Mouse (Mus musculus): Measurements from ENCODE around the gene Rab33a.
A peak's percentile ranks its signal among the peaks of the same experiment; 100 is the strongest.

The Rab33a gene

GRCm38 (mm10) chrX:48518808-48519548 is at the start of gene Rab33a:
Gene Rab33a, plus strand, starts transcription at chrX:48519285.
- DNase-seq (ENCODE audit: low read depth, low spot score), result no peak

- no peak for DNase-seq (ENCODE audit: low read depth, low spot score)
Measured at GRCm38 (mm10) chrX:48481095-48481494, 38.0 kb upstream of the Rab33a start.

GRCm38 (mm10) chrX:48481687-48482086 is 37.4 kb upstream of the Rab33a start:
- no peak for DNase-seq (ENCODE audit: low read depth, low spot score)

- no peak for DNase-seq (ENCODE audit: low read depth, low spot score)
Measured at GRCm38 (mm10) chrX:48493763-48494162, 25.3 kb upstream of the Rab33a start.

GRCm38 (mm10) chrX:48513166-48513807 is 5.8 kb upstream of the Rab33a start, which contains the start of gene Aifm1:
Gene Aifm1, minus strand, starts transcription at chrX:48513563.
- DNase-seq (ENCODE audit: low read depth, low spot score), result peak; percentile 96

- DNase-seq (ENCODE audit: low read depth, low spot score), result peak; percentile 78
Measured at GRCm38 (mm10) chrX:48513824-48514223, 5.3 kb upstream of the Rab33a start.

- no peak for DNase-seq (ENCODE audit: low read depth, low spot score)
Measured at GRCm38 (mm10) chrX:48518211-48518807, 776 bp upstream of the Rab33a start.

GRCm38 (mm10) chrX:48519549-48520085 is 532 bp downstream of the Rab33a start:
- DNase-seq (ENCODE audit: low read depth, low spot score), result no peak

GRCm38 (mm10) chrX:48521651-48522050 is 2.6 kb downstream of the Rab33a start:
- DNase-seq (ENCODE audit: low read depth, low spot score), result peak; percentile 18

GRCm38 (mm10) chrX:48523512-48523911 is 4.4 kb downstream of the Rab33a start:
- DNase-seq (ENCODE audit: low read depth, low spot score), result no peak

GRCm38 (mm10) chrX:48525332-48525731 is 6.2 kb downstream of the Rab33a start:
- DNase-seq (ENCODE audit: low read depth, low spot score), result no peak

GRCm38 (mm10) chrX:48525866-48526265 is 6.8 kb downstream of the Rab33a start:
- peak; percentile 25 for DNase-seq (ENCODE audit: low read depth, low spot score)

- peak; percentile 11 for DNase-seq (ENCODE audit: low read depth, low spot score)
Measured at GRCm38 (mm10) chrX:48526435-48526834, 7.3 kb downstream of the Rab33a start.

- peak; percentile 80 for DNase-seq (ENCODE audit: low read depth, low spot score)
Measured at GRCm38 (mm10) chrX:48532175-48532574, 13.1 kb downstream of the Rab33a start.

Measured in 3T3-L1 (cell line).